8 mouse cellular contexts compared by ENCODE assay signal in the genomic region with DNA sequence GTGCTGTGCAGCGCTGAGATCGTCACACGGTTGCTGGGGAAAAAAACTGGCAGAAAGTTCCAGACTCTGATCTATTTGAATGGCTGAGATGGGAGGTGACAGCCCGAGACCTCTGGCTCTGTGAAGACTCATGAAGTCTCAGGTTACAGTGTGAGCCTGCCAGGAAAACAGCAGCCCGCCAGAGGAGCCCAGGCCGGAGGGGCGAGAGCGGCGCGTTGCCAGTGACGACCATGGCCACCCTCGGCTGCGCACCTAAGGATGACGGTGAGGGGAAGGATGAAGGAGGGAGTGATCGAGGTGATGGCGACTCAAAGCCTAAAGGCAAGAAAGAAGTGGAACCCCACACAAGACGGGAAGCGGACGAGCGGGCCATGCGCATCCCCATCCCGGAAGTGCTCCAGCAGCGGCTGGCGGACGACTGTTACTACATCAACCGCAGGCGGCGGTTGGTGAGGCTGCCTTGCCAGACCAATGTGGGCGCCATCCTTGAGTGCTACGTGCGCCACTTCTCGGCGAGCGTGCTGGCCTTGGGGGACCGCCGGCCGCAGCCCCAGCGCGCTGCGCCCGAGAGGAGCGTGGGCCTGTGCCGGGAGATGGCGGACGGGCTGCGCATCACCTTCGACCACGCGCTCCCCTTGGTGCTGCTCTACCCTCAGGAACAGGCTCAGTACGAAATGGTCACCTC. TPM values are rescaled to one million over a fixed set of nuclear protein-coding genes. Genes with fewer than 3 reads are reported as not detected.
A peak's percentile ranks its signal among the peaks of the same experiment; 100 is the strongest.
DNase-seq lines count a peak whose midpoint lies in the region; ATAC-seq and TF ChIP-seq lines count a peak whose summit lies in the region.

No protein-coding gene starts in this region.

- peak overlapping the region; percentile 93 for H3K27ac ChIP-seq in embryonic facial prominence, embryonic 10.5 days (replicated peaks)
- no peak overlapping the region for H3K27ac ChIP-seq in intestine, postnatal 0 days (ENCODE audit: low read depth, low read length)

- peak overlapping the region; percentile 58 for H3K9ac ChIP-seq in intestine, postnatal 0 days (ENCODE audit: low read depth, low read length)

- peak overlapping the region; percentile 69 for H3K4me3 ChIP-seq in embryonic facial prominence, embryonic 10.5 days
- H3K4me3 ChIP-seq in intestine, postnatal 0 days (ENCODE audit: low read depth, low read length): peak overlapping the region; percentile 51

- no peaks in the 10 kb centered on the region for H3K9me3 ChIP-seq in embryonic facial prominence, embryonic 10.5 days
- H3K9me3 ChIP-seq in intestine, postnatal 0 days (ENCODE audit: control insufficient read depth): no peaks in the 10 kb centered on the region

- under 1% methylated on average over 50 of the region's 50 CpGs for WGBS in embryonic facial prominence, embryonic 10.5 days
- 1% methylated on average over 50 of the region's 50 CpGs for WGBS in intestine, postnatal 0 days

- TF ChIP-seq CTCF in intestine, postnatal 0 days (IDR thresholded peaks at IDR 0.05; ENCODE audit: low read depth): peak; percentile 18; the same call in 1 of the 2 replicates

- peak; percentile 82 for ATAC-seq in intestine, postnatal 0 days

- H3K27me3 ChIP-seq in embryonic facial prominence, embryonic 10.5 days (replicated peaks; ENCODE audit: low read depth, poor library complexity, severe bottlenecking): no peaks in the 10 kb centered on the region
- H3K27me3 ChIP-seq in intestine, postnatal 0 days (replicated peaks; ENCODE audit: control insufficient read depth, insufficient read depth, low read length): no peaks in the 10 kb centered on the region

- peak; percentile 72 for DNase-seq in adrenal gland, postnatal 10 days
- peak; percentile 86 for DNase-seq in embryonic facial prominence, embryonic 10.5 days (ENCODE audit: low spot score)
- DNase-seq in heart, adult 11 months: peak; percentile 96
- peak; percentile 80 to 83 for DNase-seq in left cerebral cortex, postnatal 36 days (ENCODE audit: low spot score in 2 of 2)
- DNase-seq in mesoderm, embryonic 11.5 days (ENCODE audit: low read depth, low spot score): peak; percentile 83
- peak; percentile 80 for DNase-seq in right cerebral cortex, postnatal 25 days
- DNase-seq in urinary bladder, postnatal 4 days (ENCODE audit: low spot score in 2 of 2): peak; percentile 46 to 63

- peak overlapping the region; percentile 89 for H3K4me2 ChIP-seq in intestine, postnatal 0 days (replicated peaks; ENCODE audit: low read depth)

- intact Hi-C loops in left cerebral cortex, postnatal 36 days (cut with DNase I): loop anchor here (5.0 kb wide), 1 partner anchor 112 kb away; a partner anchor contains a TSS

- no peaks in the 10 kb centered on the region for H3K36me3 ChIP-seq in embryonic facial prominence, embryonic 10.5 days (replicated peaks)
- H3K36me3 ChIP-seq in intestine, postnatal 0 days (ENCODE audit: control insufficient read depth, insufficient read depth): no peaks in the 10 kb centered on the region

- H3K4me1 ChIP-seq in embryonic facial prominence, embryonic 10.5 days: peaks cover 19% of the 10 kb centered on the region
- peaks cover 13% of the 10 kb centered on the region; the same call in 1 of the 2 replicates for H3K4me1 ChIP-seq in intestine, postnatal 0 days (replicated peaks; ENCODE audit: control insufficient read depth, insufficient read depth, low read length)

RNA-seq across cellular contexts. Expression of a gene that starts 8.4 kb away (rescaled TPM):
- 1 to 10 TPM; 6.1 to 7.8 TPM for total RNA-seq in adrenal gland, postnatal 10 days (2021)
- 7.5 and 8.6 TPM in 2 replicates for polyA plus RNA-seq in embryonic facial prominence, embryonic 10.5 days (2016; fragmentation: Nextera tagmentation; extraction: Ambion mirVana)
- 2.4 TPM in 2 replicates for polyA plus RNA-seq in intestine, postnatal 0 days (2015; fragmentation: Nextera tagmentation; extraction: Ambion mirVana)
- total RNA-seq in left cerebral cortex, postnatal 36 days (2021): 10 to 100 TPM; 13.8 to 14.9 TPM
